Mouse (Mus musculus) myocyte (in vitro differentiated cells): Measurements from ENCODE around the gene Cacna1i. TPM values are rescaled to one million over a fixed set of nuclear protein-coding genes. Genes with fewer than 3 reads are reported as not detected.

Source experiments
- H3K27me3 ChIP-seq: one replicate; pipeline ENCODE4 v1.6.1; 2011; ENCODE audit not compliant: control insufficient read depth, insufficient read depth, insufficient read length
- H3K36me3 ChIP-seq: one replicate; pipeline ENCODE4 v1.6.1; 2011; ENCODE audit not compliant: control insufficient read depth, insufficient read depth
- H3K4me2 ChIP-seq: one replicate; pipeline ENCODE4 v1.6.1; 2011; ENCODE audit warnings: low read depth, control low read depth
- H3K4me3 ChIP-seq: one replicate; pipeline ENCODE4 v1.5.1; 2011; ENCODE audit warnings: mild to moderate bottlenecking, control low read depth, moderate library complexity
- H3K79me2 ChIP-seq: one replicate; pipeline ENCODE4 v1.6.1; 2011; ENCODE audit not compliant: control insufficient read depth, insufficient read depth
- H3ac ChIP-seq: one replicate; pipeline ENCODE4 v1.6.1; 2011; ENCODE audit not compliant: control insufficient read depth, insufficient read length
- CEBPB ChIP-seq: IDR thresholded peaks from 2 replicates; pipeline ENCODE4 v1.6.1; 2011; ENCODE audit warnings: mild to moderate bottlenecking, moderate library complexity; ENCODE audit not compliant: poor library complexity, insufficient read depth, severe bottlenecking
- E2F4 ChIP-seq: IDR thresholded peaks from one replicate; pipeline ENCODE4 v1.6.1; 2011; ENCODE audit warnings: mild to moderate bottlenecking, control low read depth, moderate library complexity; ENCODE audit not compliant: insufficient read depth
- MAX ChIP-seq: IDR thresholded peaks from one replicate; pipeline ENCODE4 v1.6.1; 2011; ENCODE audit warnings: low read depth, mild to moderate bottlenecking, control low read depth
- MYOD1 ChIP-seq, 3 experiments: IDR thresholded peaks; one replicate each; pipeline ENCODE4 v1.6.1; 2011; ENCODE audit warnings: control low read depth in 2 of 3, low read depth in 2 of 3, mild to moderate bottlenecking in 2 of 3, moderate library complexity in 1 of 3; ENCODE audit not compliant: insufficient read length in 2 of 3, control insufficient read depth in 1 of 3
- MYOG ChIP-seq, 3 experiments: IDR thresholded peaks; one replicate each; pipeline ENCODE4 v1.6.1; 2011; ENCODE audit warnings: control low read depth in 2 of 3, low read depth in 2 of 3, mild to moderate bottlenecking in 2 of 3; ENCODE audit not compliant: insufficient read length in 2 of 3, control insufficient read depth in 1 of 3, insufficient read depth in 1 of 3
- POLR2A ChIP-seq: IDR thresholded peaks from one replicate; pipeline ENCODE4 v1.6.1; 2011; ENCODE audit warnings: low read depth, mild to moderate bottlenecking, control low read depth, moderate library complexity; ENCODE audit not compliant: insufficient read length
- POLR2AphosphoS2 ChIP-seq: IDR thresholded peaks from one replicate; pipeline ENCODE4 v1.6.1; 2011; ENCODE audit warnings: low read depth, control low read depth; ENCODE audit not compliant: insufficient read length
- REST ChIP-seq: IDR thresholded peaks from one replicate; pipeline ENCODE4 v1.6.1; 2011; ENCODE audit warnings: mild to moderate bottlenecking, control low read depth, moderate library complexity; ENCODE audit not compliant: insufficient read depth, insufficient read length
- SRF ChIP-seq: IDR thresholded peaks from one replicate; pipeline ENCODE4 v1.6.1; 2011; ENCODE audit warnings: low read depth; ENCODE audit not compliant: control insufficient read depth, insufficient read length
- TCF12 ChIP-seq: IDR thresholded peaks from one replicate; pipeline ENCODE4 v1.6.1; 2011; ENCODE audit warnings: mild to moderate bottlenecking, control low read depth; ENCODE audit not compliant: poor library complexity, insufficient read depth, severe bottlenecking
- TCF3 ChIP-seq: IDR thresholded peaks from one replicate; pipeline ENCODE4 v1.6.1; 2011; ENCODE audit warnings: low read depth, control low read depth; ENCODE audit not compliant: insufficient read length
- USF1 ChIP-seq: IDR thresholded peaks from one replicate; pipeline ENCODE4 v1.6.1; 2011; ENCODE audit warnings: low read depth, mild to moderate bottlenecking, control low read depth, moderate library complexity
- polyA plus RNA-seq: library from polyadenylated mRNA; unstranded; fragments of >200 nt; fragmentation: generic; extraction: Trizol; gene quantifications from one replicate; pipeline ENCODE4 v1.2.1, GENCODE M21; 2012; ENCODE audit warnings: missing spikeins

The Cacna1i gene
- polyA plus RNA-seq: 0.04 TPM

DNA sequence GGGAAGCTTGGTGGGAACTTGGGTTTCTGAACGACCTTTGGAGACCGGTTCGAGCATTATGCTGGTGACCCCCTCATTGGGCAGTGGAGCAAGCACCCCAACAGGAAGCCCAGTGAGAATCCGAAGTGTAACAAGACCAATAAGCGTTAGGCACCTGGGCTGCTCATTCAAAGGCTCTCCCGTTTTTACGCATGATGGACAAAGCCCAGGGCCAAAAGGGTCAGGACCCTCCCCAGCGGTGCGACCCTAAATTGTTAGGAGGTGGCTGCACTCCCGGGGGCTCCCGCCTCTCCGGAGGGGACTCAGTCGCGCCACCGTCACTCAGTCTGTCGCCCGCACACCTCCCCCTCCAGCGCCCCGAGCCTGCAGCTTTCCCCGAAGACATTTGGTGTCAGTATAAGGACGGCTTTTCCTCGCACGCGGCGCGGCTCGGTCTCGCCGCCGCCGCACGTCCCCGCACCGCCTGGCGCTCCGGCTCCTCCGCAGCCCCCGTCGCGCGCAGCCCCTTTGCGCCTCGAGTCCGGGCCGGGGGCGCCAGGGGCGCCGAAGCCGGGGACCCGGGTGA lies at the start of gene Cacna1i:
Gene Cacna1i, plus strand, starts transcription at position 388 of the 565 bp plus-strand sequence.
- no peaks in the 10 kb centered on the region for H3K79me2 ChIP-seq
- no peaks in the 10 kb centered on the region for H3K36me3 ChIP-seq
- TF ChIP-seq E2F4 (no peak), MYOD1 (IDR thresholded peaks at IDR 0.05; ENCODE audit: control insufficient read depth in 1 of 3, insufficient read length in 2 of 3, low read depth in 2 of 3) (no peak), MAX (no peak), TCF3 (no peak), REST (no peak), POLR2A (no peak), POLR2AphosphoS2 (no peak)
- H3K4me3 ChIP-seq: no peak within 1 kb of the TSS
- peaks cover 89% of the 10 kb centered on the region for H3K27me3 ChIP-seq
- H3K4me2 ChIP-seq: no peak within 1 kb of the TSS
- H3ac ChIP-seq: no peak within 1 kb of the TSS

DNA sequence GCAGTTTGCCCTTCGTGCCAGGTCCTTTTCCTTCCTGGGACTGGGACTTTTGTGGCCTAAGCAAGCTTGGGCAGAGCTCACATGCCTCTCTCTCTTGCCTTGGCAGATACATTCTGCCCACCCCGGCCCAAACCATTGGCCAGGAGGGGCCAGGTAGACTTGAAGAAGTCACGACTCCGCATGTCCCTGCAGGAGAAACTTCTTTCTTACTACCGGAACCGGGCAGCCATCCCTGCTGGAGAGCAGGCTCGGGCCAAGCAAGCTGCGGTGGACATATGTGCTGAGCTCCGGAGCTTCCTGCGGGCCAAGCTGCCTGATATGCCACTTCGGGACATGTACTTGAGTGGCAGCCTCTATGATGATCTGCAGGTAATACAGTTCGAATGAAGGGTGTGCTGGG lies 38.9 kb upstream of the Cacna1i start:
- Histone ChIP-seq H3K79me2 (peaks cover 8% of the 10 kb centered on the region), H3ac (no peak overlapping the region), H3K4me3 (no peak overlapping the region), H3K36me3 (peaks cover 87% of the 10 kb centered on the region), H3K27me3 (no peaks in the 10 kb centered on the region), H3K4me2 (no peak overlapping the region)
- TF ChIP-seq E2F4 (no peak), REST (no peak), MYOG (IDR thresholded peaks at IDR 0.05; ENCODE audit: control insufficient read depth in 1 of 3, insufficient read depth in 1 of 3, insufficient read length in 2 of 3, low read depth in 2 of 3) (no peak), POLR2AphosphoS2 (no peak), POLR2A (no peak), TCF12 (no peak), MYOD1 (IDR thresholded peaks at IDR 0.05; ENCODE audit: control insufficient read depth in 1 of 3, insufficient read length in 2 of 3, low read depth in 2 of 3) (no peak), SRF (no peak), USF1 (no peak), TCF3 (no peak), CEBPB (no peak), MAX (no peak)

GRCm38 (mm10) chr15:80248596-80248995 lies 38.4 kb upstream of the Cacna1i start:
- Histone ChIP-seq H3K4me2 (no peak overlapping the region), H3K36me3 (peaks cover 83% of the 10 kb centered on the region), H3K4me3 (no peak overlapping the region), H3ac (no peak overlapping the region), H3K79me2 (peaks cover 4% of the 10 kb centered on the region), H3K27me3 (no peaks in the 10 kb centered on the region)
- TF ChIP-seq MYOD1 (IDR thresholded peaks at IDR 0.05; ENCODE audit: control insufficient read depth in 1 of 3, insufficient read length in 2 of 3, low read depth in 2 of 3) (peak in 1 of 3 experiments; percentile 1), POLR2A (no peak)

- Histone ChIP-seq H3ac (no peak overlapping the region), H3K36me3 (peaks cover 73% of the 10 kb centered on the region), H3K4me3 (no peak overlapping the region), H3K4me2 (no peak overlapping the region), H3K27me3 (no peaks in the 10 kb centered on the region), H3K79me2 (peaks cover 4% of the 10 kb centered on the region)
- TF ChIP-seq POLR2AphosphoS2 (no peak), MYOD1 (IDR thresholded peaks at IDR 0.05; ENCODE audit: control insufficient read depth in 1 of 3, insufficient read length in 2 of 3, low read depth in 2 of 3) (no peak), POLR2A (no peak), SRF (no peak), E2F4 (no peak), USF1 (no peak)
Measured at GRCm38 (mm10) chr15:80249672-80250071, 37.4 kb upstream of the Cacna1i start.

- H3K4me2 ChIP-seq: no peak overlapping the region
Measured at GRCm38 (mm10) chr15:80250586-80250985, 36.5 kb upstream of the Cacna1i start.

More at GRCm38 (mm10) chr15:80250586-80250985, 36.5 kb upstream of the Cacna1i start:
- TF ChIP-seq MAX (no peak), POLR2A (no peak), USF1 (no peak), CEBPB (no peak), E2F4 (no peak), TCF12 (no peak), MYOG (IDR thresholded peaks at IDR 0.05; ENCODE audit: control insufficient read depth in 1 of 3, insufficient read depth in 1 of 3, insufficient read length in 2 of 3, low read depth in 2 of 3) (no peak), SRF (no peak), REST (no peak), POLR2AphosphoS2 (no peak), TCF3 (no peak), MYOD1 (IDR thresholded peaks at IDR 0.05; ENCODE audit: control insufficient read depth in 1 of 3, insufficient read length in 2 of 3, low read depth in 2 of 3) (no peak)
- Histone ChIP-seq H3K79me2 (peaks cover under 1% of the 10 kb centered on the region), H3K4me3 (no peak overlapping the region), H3K27me3 (no peaks in the 10 kb centered on the region), H3ac (no peak overlapping the region), H3K36me3 (peaks cover 66% of the 10 kb centered on the region)
